Mouse (Mus musculus) myocyte (in vitro differentiated cells): ENCODE measurements around the gene Foxi1.

Source experiments
- E2F4 ChIP-seq: IDR thresholded peaks from one replicate; pipeline ENCODE4 v1.6.1; 2011; ENCODE audit warnings: mild to moderate bottlenecking, control low read depth, moderate library complexity; ENCODE audit not compliant: insufficient read depth
- POLR2A ChIP-seq: IDR thresholded peaks from one replicate; pipeline ENCODE4 v1.6.1; 2011; ENCODE audit warnings: low read depth, mild to moderate bottlenecking, control low read depth, moderate library complexity; ENCODE audit not compliant: insufficient read length
- POLR2AphosphoS2 ChIP-seq: IDR thresholded peaks from one replicate; pipeline ENCODE4 v1.6.1; 2011; ENCODE audit warnings: low read depth, control low read depth; ENCODE audit not compliant: insufficient read length

DNA sequence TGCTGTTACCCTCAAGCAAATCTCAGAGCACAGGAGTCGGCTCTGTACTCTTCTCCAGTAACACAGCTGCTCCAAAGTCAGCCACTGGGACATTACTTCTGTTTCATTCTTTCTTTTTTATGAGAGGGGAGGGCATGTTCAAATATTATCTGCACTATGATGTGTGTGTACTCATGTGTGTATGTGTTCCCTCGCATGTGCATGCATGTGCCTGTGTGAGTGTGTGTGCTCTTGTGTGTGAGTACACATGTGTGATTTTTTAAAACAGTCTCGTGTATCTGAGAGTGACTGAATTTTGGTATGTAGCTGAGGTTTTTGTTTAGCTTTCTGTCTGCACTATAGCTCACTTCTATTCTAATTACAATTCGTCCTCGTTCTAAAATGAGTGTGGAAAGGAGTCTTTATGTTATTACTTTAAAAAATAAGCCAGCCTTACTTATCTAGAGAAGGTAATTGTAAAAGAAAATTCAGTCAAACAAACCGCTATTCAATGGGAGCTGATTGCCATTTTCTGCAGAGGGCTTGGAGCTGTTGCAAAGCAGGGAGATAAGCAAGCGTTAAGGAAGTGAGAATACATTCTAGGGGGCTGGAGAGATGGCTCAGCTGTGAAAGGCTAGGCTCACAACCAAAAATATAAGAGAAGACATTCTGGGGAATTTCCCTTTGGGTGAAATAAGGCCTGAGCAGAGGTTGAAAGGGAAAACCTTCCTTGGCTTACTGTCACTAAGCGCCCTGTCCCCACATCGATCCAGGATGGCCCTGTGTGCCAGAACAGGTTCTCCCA, 13.5 kb downstream of the Foxi1 start:
- TF ChIP-seq E2F4 = no peak
- no peak for TF ChIP-seq POLR2AphosphoS2
- TF ChIP-seq POLR2A = no peak
